Mouse (Mus musculus): ENCODE measurements at regions not wholly inside any gene's neighbourhood (a gene's known extent, or its start where the extent isn't known, plus 50 kb on each side); places are given as distances from the start of the nearest gene placed in this dataset.

GRCm38 (mm10) chr11:71527691-71528090 lies 222.0 kb upstream of the Wscd1 start:
- 47% methylated on average over 2 of the region's 2 CpGs for WGBS
- H3K9me3 ChIP-seq (ENCODE audit: low read length) = no peaks in the 10 kb centered on the region

DNA sequence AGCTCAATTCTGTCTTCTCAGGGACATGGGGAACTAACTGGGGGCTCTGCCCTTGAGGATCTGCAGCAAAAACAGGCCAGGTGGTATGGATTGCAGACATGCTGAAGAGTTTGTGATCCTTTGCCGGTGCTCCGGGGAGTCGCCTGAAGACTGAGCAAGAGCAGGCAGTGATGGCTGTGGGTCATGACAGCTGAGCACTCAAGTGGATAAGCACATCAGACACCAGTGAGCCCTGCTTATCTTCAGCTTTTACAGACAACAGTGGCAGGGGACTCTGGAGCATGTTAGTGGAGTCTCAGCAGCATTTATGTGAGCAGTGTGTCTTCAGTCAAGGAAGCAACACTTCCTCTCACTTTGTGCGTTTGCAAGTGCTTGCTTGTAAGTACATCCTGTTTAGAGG lies 221.1 kb upstream of the Wscd1 start:
- no peak overlapping the region for H3K9ac ChIP-seq (replicated peaks; ENCODE audit: low read length)
- DNase-seq (ENCODE audit: low spot score) (no peak), ATAC-seq (no peak)
- TF ChIP-seq CTCF (IDR thresholded peaks at IDR 0.05; ENCODE audit: low read depth) = no peak
- H3K4me2 ChIP-seq (ENCODE audit: low read depth, low read length) = no peak overlapping the region
- H3K27me3 ChIP-seq (ENCODE audit: insufficient read depth, low read length) = no peaks in the 10 kb centered on the region
- H3K27ac ChIP-seq = no peak overlapping the region
- H3K9me3 ChIP-seq (ENCODE audit: low read length) = no peaks in the 10 kb centered on the region
- H3K4me3 ChIP-seq (ENCODE audit: low read length) = no peak overlapping the region
- WGBS = 82% methylated on average over 4 of the region's 4 CpGs
- H3K4me1 ChIP-seq (ENCODE audit: insufficient read depth, low read length) = no peaks in the 10 kb centered on the region
- no peaks in the 10 kb centered on the region for H3K36me3 ChIP-seq (ENCODE audit: insufficient read depth, low read length)

More at GRCm38 (mm10) chr11:71527691-71528090, 222.0 kb upstream of the Wscd1 start:
- Histone ChIP-seq H3K4me2 (ENCODE audit: low read depth, low read length) (no peak overlapping the region), H3K4me1 (ENCODE audit: insufficient read depth, low read length) (no peaks in the 10 kb centered on the region), H3K27me3 (ENCODE audit: insufficient read depth, low read length) (no peaks in the 10 kb centered on the region), H3K4me3 (ENCODE audit: low read length) (no peak overlapping the region), H3K9ac (replicated peaks; ENCODE audit: low read length) (no peak overlapping the region), H3K36me3 (ENCODE audit: insufficient read depth, low read length) (no peaks in the 10 kb centered on the region), H3K27ac (no peak overlapping the region)
- ATAC-seq = no peak
- no peak for DNase-seq (ENCODE audit: low spot score)
- no peak for TF ChIP-seq CTCF (IDR thresholded peaks at IDR 0.05; ENCODE audit: low read depth)

GRCm38 (mm10) chr11:71541178-71541845 lies 208.4 kb upstream of the Wscd1 start:
- no peaks in the 10 kb centered on the region for H3K4me1 ChIP-seq (ENCODE audit: insufficient read depth, low read length)
- no peaks in the 10 kb centered on the region for H3K36me3 ChIP-seq (ENCODE audit: insufficient read depth, low read length)
- WGBS = 41% methylated on average over 6 of the region's 6 CpGs
- no peak overlapping the region for H3K27ac ChIP-seq
- no peak for ATAC-seq
- no peak overlapping the region for H3K9ac ChIP-seq (replicated peaks; ENCODE audit: low read length)
- H3K4me3 ChIP-seq (ENCODE audit: low read length) = no peak overlapping the region
- no peaks in the 10 kb centered on the region for H3K27me3 ChIP-seq (ENCODE audit: insufficient read depth, low read length)
- no peak overlapping the region for H3K4me2 ChIP-seq (ENCODE audit: low read depth, low read length)
- no peak for DNase-seq (ENCODE audit: low spot score)
- H3K9me3 ChIP-seq (ENCODE audit: low read length) = peaks cover 8% of the 10 kb centered on the region; the same call in 1 of the 2 replicates
- no peak for TF ChIP-seq CTCF (IDR thresholded peaks at IDR 0.05; ENCODE audit: low read depth)

DNA sequence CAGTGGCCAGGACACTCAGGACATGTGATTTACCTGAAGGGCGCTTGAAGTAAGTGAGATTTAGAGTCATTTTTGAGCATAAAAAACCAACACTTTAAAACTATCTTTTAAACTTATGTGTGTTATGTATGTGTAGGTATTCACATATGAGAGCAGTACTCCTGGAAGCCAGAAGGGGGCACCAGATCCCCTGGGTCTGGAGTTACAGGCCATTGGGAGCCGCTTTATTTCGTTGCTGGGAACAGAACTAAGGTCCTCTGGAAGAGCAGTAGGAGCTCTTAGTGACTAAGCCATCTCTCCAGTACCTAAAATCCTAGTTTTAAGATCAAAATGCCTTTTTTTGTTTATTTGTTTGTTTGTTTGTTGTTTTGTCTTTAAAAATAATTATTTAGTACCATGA lies 192.3 kb upstream of the Wscd1 start:
- ATAC-seq = no peak
- TF ChIP-seq CTCF (IDR thresholded peaks at IDR 0.05; ENCODE audit: low read depth) = peak; percentile 29

DNA sequence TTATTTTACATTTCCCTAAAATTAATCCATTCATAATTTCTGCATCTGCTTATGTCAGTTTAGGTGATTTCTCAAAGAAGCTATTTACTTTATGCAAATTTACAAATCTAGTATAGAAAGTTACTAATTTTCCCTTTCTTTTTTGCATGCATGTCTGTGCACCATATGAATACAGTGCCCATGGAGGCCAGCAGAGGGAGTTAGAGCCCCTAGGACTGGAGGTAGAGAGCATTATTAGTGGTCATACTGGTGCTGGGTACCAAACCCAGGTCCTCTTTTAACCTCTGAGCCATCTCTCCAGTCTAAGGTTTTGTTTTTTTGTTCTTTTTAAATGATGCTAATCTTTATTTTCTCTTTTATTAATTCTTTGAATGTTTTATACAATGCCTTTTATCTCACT lies 184.9 kb upstream of the Wscd1 start:
- DNase-seq (ENCODE audit: low spot score) (no peak), ATAC-seq (no peak)
- H3K27me3 ChIP-seq (ENCODE audit: insufficient read depth, low read length) = no peaks in the 10 kb centered on the region
- H3K36me3 ChIP-seq (ENCODE audit: insufficient read depth, low read length) = no peaks in the 10 kb centered on the region
- H3K27ac ChIP-seq = no peak overlapping the region
- H3K9ac ChIP-seq (replicated peaks; ENCODE audit: low read length) = no peak overlapping the region
- H3K9me3 ChIP-seq (ENCODE audit: low read length) = no peaks in the 10 kb centered on the region
- 0 out of 2 replicates have a peak, but pooled peaks have one; percentile 20 for TF ChIP-seq CTCF (IDR thresholded peaks at IDR 0.05; ENCODE audit: low read depth)
- no peak overlapping the region for H3K4me2 ChIP-seq (ENCODE audit: low read depth, low read length)
- no peak overlapping the region for H3K4me3 ChIP-seq (ENCODE audit: low read length)
- H3K4me1 ChIP-seq (ENCODE audit: insufficient read depth, low read length) = no peaks in the 10 kb centered on the region

More for the DNA sequence above, 192.3 kb upstream of the Wscd1 start:
- 96% methylated on average over 3 of the region's 3 CpGs for WGBS
- Histone ChIP-seq H3K4me2 (ENCODE audit: low read depth, low read length) (no peak overlapping the region), H3K27ac (no peak overlapping the region), H3K9me3 (ENCODE audit: low read length) (no peaks in the 10 kb centered on the region), H3K36me3 (ENCODE audit: insufficient read depth, low read length) (no peaks in the 10 kb centered on the region), H3K4me3 (ENCODE audit: low read length) (no peak overlapping the region), H3K27me3 (ENCODE audit: insufficient read depth, low read length) (no peaks in the 10 kb centered on the region), H3K4me1 (ENCODE audit: insufficient read depth, low read length) (no peaks in the 10 kb centered on the region), H3K9ac (replicated peaks; ENCODE audit: low read length) (no peak overlapping the region)
- no peak for DNase-seq (ENCODE audit: low spot score)

- no peaks in the 10 kb centered on the region for H3K36me3 ChIP-seq (ENCODE audit: insufficient read depth, low read length)
- H3K4me1 ChIP-seq (ENCODE audit: insufficient read depth, low read length) = peaks cover 5% of the 10 kb centered on the region
- no peak overlapping the region for H3K27ac ChIP-seq
- no peak overlapping the region for H3K4me2 ChIP-seq (ENCODE audit: low read depth, low read length)
- no peak for TF ChIP-seq CTCF (IDR thresholded peaks at IDR 0.05; ENCODE audit: low read depth)
- ATAC-seq (no peak), DNase-seq (ENCODE audit: low spot score) (peak; percentile 13)
- no peaks in the 10 kb centered on the region for H3K27me3 ChIP-seq (ENCODE audit: insufficient read depth, low read length)
- WGBS = 54% methylated on average over 5 of the region's 5 CpGs
- H3K9me3 ChIP-seq (ENCODE audit: low read length) = no peaks in the 10 kb centered on the region
- no peak overlapping the region for H3K9ac ChIP-seq (replicated peaks; ENCODE audit: low read length)
- H3K4me3 ChIP-seq (ENCODE audit: low read length) = no peak overlapping the region
These were observed 172.9 kb upstream of the Wscd1 start for GRCm38 (mm10) chr11:71576801-71577200.

DNA sequence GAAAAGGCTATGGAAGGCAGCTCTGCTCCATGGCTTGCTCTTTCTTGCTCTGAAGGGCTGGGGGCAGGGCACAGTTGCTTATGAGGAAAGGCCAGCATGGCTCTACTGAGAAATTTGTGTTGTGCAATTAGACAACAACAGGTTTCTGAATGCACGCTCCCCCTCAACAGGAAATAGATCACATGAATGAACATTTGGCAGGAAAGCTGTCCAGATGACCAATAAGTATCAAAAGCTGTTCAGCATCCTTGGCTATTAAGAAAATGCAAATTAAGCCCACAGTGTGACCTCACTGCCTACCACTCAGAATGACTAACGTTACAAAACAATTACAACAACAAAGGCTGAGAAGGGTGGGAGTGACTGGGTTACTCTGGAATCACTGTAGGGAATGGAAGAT lies 167.9 kb upstream of the Wscd1 start:
- Histone ChIP-seq H3K4me1 (ENCODE audit: insufficient read depth, low read length) (no peaks in the 10 kb centered on the region), H3K9ac (replicated peaks; ENCODE audit: low read length) (no peak overlapping the region), H3K4me2 (ENCODE audit: low read depth, low read length) (no peak overlapping the region), H3K27me3 (ENCODE audit: insufficient read depth, low read length) (no peaks in the 10 kb centered on the region), H3K27ac (no peak overlapping the region), H3K4me3 (ENCODE audit: low read length) (no peak overlapping the region), H3K36me3 (ENCODE audit: insufficient read depth, low read length) (no peaks in the 10 kb centered on the region), H3K9me3 (ENCODE audit: low read length) (no peaks in the 10 kb centered on the region)
- WGBS = 19% methylated on average over 2 of the region's 2 CpGs
- TF ChIP-seq CTCF (IDR thresholded peaks at IDR 0.05; ENCODE audit: low read depth) = no peak
- peak; percentile 50 for DNase-seq (ENCODE audit: low spot score)
- ATAC-seq = no peak
